Mouse (Mus musculus) ES-Bruce4 (cell line): ENCODE measurements around the gene Ubac1.

Experiments
- CTCF ChIP-seq: IDR thresholded peaks from one replicate; pipeline ENCODE4 v1.8.1; 2011; ENCODE audit warnings: low read depth, low read length
- EP300 ChIP-seq: IDR thresholded peaks from 2 replicates; pipeline ENCODE4 v1.6.1; 2011; ENCODE audit warnings: low read depth, low read length; ENCODE audit not compliant: insufficient read depth
- POLR2A ChIP-seq: IDR thresholded peaks from one replicate; pipeline ENCODE4 v1.8.1; 2011; ENCODE audit warnings: low read length; ENCODE audit not compliant: insufficient read depth

- TF ChIP-seq CTCF (no peak), POLR2A (no peak), EP300 (no peak)
These were observed 46.3 kb downstream of the Ubac1 start for GRCm38 (mm10) chr2:25975141-25975770.
